Mouse (Mus musculus): Measurements from ENCODE around the gene Mnx1.
A peak's percentile ranks its signal among the peaks of the same experiment; 100 is the strongest.
"Not testable (repeated sequence)": the region's sequence is repeated elsewhere in the genome, so short reads cannot be mapped to it uniquely, and the experiment has no call there.

Mnx1 gene

GRCm38 (mm10) chr5:29470271-29470670 is 8.0 kb downstream of the Mnx1 start:
- DNase-seq (ENCODE audit: extremely low read depth, low read depth, low spot score), result no peak

DNA sequence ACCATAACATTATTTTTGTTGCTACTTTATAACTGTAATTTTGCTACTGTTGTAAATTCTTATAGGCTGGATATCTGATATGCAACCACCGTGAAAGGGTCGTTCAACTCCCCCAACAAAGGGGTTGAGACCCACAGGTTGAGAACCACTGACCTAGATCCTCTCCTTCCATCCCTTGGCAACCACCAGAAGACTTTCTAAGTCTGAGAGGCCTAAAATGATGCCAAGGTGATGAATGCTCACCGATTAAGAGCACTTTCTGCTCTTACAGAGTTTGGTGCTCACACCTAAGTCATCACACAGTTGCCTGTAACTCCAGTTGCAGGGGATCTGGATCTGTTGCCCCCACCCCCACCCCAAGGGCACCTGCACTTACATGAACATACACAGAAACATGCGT is 8.8 kb downstream of the Mnx1 start:
- DNase-seq (ENCODE audit: extremely low read depth, low read depth, low spot score), result no peak

DNA sequence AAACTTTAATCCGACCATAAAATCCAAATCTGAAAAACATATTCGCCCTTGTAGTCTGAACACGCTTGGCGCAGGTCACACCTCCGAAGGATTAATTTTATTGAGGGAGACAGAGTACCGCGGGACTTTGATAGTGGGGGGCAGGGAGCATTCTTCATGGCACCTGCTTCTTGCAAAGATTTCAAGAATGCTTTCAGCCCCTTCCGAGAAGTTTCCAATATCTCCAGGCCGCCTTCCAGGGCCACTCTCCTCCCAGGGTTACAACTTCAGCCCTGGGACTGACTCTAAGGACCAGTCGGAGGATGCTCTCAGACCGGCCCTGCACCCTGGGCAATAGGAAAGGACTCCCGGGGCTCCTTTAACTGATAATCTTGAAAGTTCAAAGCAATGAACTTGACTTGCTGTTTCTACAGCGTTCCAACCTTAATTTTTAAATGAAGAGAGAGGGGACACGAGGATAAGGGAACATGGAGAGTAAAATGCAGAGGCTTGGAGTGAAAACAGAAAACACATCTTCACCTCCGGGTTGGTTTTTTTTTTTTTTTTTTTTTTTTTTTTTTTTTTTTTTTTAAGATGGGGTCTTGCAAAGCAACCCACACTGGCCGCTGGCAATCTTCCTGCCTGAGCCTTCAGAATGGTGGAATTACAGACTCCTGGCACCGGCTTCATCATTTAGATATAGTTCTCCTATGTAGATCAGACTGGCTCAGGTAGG is 9.8 kb downstream of the Mnx1 start:
- no peak for DNase-seq (ENCODE audit: extremely low read depth, low read depth, low spot score)

- no peak for DNase-seq (ENCODE audit: extremely low read depth, low read depth, low spot score)
Observed at GRCm38 (mm10) chr5:29467489-29468350, 10.6 kb downstream of the Mnx1 start.

DNA sequence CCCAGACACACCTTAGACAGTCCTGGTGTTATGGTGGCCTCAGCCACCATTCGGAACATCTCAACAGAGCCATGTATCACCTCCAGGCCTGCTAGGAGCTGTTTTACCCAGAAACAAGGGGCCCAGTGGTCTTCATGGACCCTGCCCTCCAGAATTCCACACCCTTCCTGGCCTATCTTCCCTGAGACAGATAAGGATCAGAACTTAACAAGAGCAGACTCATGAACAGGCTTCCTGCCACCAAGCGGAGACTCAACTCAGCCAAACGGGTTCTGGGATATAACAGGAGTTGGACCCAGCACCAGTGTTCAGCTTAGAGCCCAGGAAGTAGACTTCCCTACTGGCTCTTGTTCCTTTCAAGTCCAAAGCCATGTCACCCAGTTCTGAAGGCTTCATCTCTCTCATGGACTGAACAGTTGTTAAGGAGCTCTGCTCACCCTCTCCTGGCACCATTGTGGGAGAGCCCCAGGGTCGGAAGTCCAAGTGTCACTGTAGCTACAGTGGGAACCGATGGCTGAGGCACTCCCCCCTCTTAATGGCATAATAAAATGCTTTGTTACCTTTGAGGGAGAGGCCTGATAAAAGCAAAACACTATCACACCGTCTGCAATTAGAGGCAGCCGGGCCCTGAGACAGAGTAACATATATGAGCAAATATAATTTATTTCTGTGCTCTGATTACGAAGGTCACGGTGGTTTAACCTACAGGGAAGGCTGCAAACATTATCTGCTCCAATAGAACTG is 15.2 kb downstream of the Mnx1 start:
- no peak for DNase-seq (ENCODE audit: extremely low read depth, low read depth, low spot score)

- DNase-seq (ENCODE audit: extremely low read depth, low read depth, low spot score), result no peak
Observed at GRCm38 (mm10) chr5:29456895-29457656, 21.2 kb downstream of the Mnx1 start.

DNA sequence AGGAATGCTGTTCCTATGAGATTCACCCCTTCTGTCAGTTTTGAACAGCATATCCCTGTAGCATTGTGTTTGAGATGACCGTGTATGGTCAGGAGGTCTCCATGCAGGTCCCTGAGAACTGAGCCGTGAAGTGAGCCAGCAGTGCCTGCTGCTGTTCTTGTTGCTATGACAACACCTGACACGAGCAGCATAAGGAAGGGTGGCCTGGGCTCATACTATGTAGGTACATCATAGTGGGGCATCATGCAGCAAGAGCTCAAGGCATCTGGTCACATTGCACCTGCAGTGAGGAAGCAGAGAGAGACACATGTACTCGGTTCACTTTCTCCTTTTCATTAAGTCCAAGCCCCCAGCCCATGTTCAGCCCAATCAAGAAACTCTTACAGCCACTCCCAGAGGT is 25.9 kb downstream of the Mnx1 start:
- DNase-seq (ENCODE audit: extremely low read depth, low read depth, low spot score), result no peak

GRCm38 (mm10) chr5:29445275-29445674 is 33.0 kb downstream of the Mnx1 start:
- DNase-seq (ENCODE audit: extremely low read depth, low read depth, low spot score), result no peak

GRCm38 (mm10) chr5:29436728-29437127 is 41.5 kb downstream of the Mnx1 start:
- not testable (repeated sequence) for DNase-seq (ENCODE audit: extremely low read depth, low read depth, low spot score)

DNA sequence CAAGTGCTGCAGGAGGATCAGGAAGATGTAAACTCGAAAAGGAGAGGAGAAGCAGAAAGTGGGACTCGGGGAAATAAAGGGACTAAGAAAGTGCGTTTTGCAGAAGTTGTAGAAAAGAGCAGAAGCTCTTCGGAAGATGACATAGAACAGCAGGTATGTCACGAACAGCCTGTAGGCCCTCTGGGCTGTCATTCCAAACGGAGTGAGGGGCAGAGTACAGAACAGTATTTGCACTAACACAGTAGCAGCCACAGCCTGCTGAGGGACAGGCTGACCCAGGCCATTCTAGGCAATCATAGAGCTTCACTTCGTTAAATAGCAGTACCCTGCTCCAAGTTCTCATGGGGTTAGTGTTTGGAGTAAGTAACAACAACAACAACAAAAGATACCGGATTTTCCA is 42.8 kb downstream of the Mnx1 start:
- DNase-seq (ENCODE audit: extremely low read depth, low read depth, low spot score), result no peak

GRCm38 (mm10) chr5:29434872-29435358 is 43.4 kb downstream of the Mnx1 start:
- no peak for DNase-seq (ENCODE audit: extremely low read depth, low read depth, low spot score)

DNA sequence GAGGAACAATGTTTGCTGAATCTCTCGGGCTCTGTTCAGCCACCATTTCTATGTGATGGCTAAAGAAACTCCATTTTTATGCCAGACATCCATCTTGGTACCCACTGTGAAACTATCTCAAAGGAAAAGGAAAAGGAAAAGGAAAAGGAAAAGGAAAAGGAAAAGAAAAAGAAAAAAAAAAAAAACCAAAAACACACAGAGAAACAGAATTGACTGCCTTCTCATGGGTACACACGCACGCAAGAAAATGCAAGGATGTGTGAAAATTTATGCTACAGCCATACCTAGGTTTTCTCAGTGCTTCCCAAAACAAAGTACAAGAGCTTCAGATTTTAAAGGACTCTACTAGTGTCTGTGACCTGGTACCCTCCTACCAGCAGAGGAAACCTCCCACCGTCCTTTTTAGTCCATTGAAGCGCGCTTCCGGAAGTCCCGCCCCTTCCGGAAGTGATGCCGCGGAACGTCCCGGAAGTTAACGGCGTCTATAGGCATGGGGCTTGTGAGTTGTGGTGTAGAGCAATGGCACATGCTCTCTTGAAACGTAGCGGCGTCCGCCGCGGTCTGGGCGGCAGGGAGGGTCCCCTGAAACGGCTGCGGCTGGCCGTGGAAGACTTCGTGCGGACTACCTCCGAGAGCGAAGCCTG is 43.9 kb downstream of the Mnx1 start, which contains the start of gene Nom1:
Nom1 (plus strand) TSS at position 437 of the 644 bp plus-strand sequence.
- DNase-seq (ENCODE audit: extremely low read depth, low read depth, low spot score), result peak; percentile 13

- DNase-seq (ENCODE audit: extremely low read depth, low read depth, low spot score), result not testable (repeated sequence)
Observed at GRCm38 (mm10) chr5:29423330-29423729, 54.9 kb downstream of the Mnx1 start.
